Mouse (Mus musculus): ENCODE measurements at regions not wholly inside any gene's neighbourhood (a gene's known extent, or its start where the extent isn't known, plus 50 kb on each side); places are given as distances from the start of the nearest gene placed in this dataset.

DNA sequence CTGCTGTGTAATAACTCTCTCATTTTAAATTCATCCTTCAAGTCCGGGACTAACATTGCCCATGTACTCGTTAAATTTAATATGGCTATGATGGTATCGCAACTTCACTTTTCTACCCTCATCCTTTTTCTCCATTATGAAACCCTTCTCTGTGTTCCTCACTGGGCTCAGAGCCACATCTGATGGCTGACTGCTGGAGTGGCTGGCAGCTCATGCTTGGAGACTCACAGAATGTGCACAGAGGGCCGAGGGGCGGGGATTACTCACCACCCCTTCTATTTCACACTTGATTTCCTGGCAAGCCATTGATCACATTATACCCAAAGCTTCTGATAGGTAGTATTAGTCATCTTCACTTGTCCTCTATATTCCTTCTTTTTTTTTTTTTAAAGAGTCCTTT lies 81.1 kb upstream of the Vwde start:
- Histone ChIP-seq H3K9ac (replicated peaks; ENCODE audit: low read depth, low read length) (no peak overlapping the region), H3K27ac (ENCODE audit: low read length) (no peak overlapping the region), H3K27me3 (replicated peaks; ENCODE audit: control insufficient read depth, insufficient read depth, low read length) (no peaks in the 10 kb centered on the region), H3K4me1 (replicated peaks; ENCODE audit: control insufficient read depth, insufficient read depth, low read length) (no peaks in the 10 kb centered on the region), H3K4me2 (ENCODE audit: low read length) (no peak overlapping the region), H3K4me3 (replicated peaks; ENCODE audit: low read length) (no peak overlapping the region), H3K36me3 (ENCODE audit: control insufficient read depth, insufficient read depth) (no peaks in the 10 kb centered on the region), H3K9me3 (ENCODE audit: control insufficient read depth, low read length) (no peaks in the 10 kb centered on the region)
- peak; percentile 76 for ATAC-seq
- 60% methylated on average over 5 of the region's 5 CpGs for WGBS

DNA sequence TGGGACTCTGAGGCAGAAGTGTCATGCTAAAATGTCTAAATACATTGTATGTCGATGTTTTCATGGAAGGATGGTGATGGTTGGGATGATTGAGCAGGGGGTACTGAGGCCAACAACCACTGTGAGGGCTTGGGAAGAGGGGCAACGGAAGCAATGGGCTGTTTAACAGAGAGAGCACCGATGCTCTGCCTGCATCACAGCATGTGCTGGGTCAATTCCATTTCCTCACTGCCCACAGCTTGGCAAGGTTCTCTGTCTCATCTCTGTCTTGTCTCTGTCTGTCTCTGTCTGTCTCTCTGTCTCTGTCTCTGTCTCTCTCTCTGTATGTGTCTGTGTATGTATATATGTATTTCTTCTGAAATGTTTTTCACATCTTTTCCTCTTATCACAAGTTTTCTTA lies 73.4 kb upstream of the Vwde start:
- Histone ChIP-seq H3K9me3 (ENCODE audit: control insufficient read depth, low read length) (no peaks in the 10 kb centered on the region), H3K4me3 (replicated peaks; ENCODE audit: low read length) (no peak overlapping the region), H3K4me2 (ENCODE audit: low read length) (no peak overlapping the region), H3K27me3 (replicated peaks; ENCODE audit: control insufficient read depth, insufficient read depth, low read length) (no peaks in the 10 kb centered on the region), H3K27ac (ENCODE audit: low read length) (no peak overlapping the region), H3K9ac (replicated peaks; ENCODE audit: low read depth, low read length) (no peak overlapping the region), H3K36me3 (ENCODE audit: control insufficient read depth, insufficient read depth) (no peaks in the 10 kb centered on the region), H3K4me1 (replicated peaks; ENCODE audit: control insufficient read depth, insufficient read depth, low read length) (peaks cover 5% of the 10 kb centered on the region; the same call in 1 of the 2 replicates)
- 94% methylated on average over 3 of the region's 3 CpGs for WGBS
- ATAC-seq: no peak

DNA sequence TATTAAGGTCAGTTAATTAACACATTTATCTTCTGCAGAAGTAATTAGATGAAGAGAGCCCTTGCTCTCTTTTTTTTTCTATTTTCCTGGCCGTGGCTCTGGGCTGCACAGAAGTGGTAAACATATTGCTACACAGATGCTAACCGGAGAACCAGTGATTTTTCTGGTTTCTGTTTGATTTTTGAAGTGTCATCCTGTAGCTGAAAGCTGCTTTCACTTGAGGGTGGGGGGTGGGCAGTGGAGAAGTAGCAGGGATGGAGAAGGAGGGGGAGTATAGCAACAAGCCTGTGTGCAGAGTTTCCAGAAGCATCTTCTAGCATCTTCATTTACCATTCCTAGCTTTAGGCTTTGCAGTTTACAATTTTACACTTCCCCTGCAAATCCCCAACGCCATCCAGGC lies 72.3 kb upstream of the Vwde start:
- 61% methylated on average over 3 of the region's 3 CpGs for WGBS
- peak; percentile 68 for ATAC-seq
- Histone ChIP-seq H3K27me3 (replicated peaks; ENCODE audit: control insufficient read depth, insufficient read depth, low read length) (no peaks in the 10 kb centered on the region), H3K9me3 (ENCODE audit: control insufficient read depth, low read length) (no peaks in the 10 kb centered on the region), H3K4me3 (replicated peaks; ENCODE audit: low read length) (no peak overlapping the region), H3K4me2 (ENCODE audit: low read length) (no peak overlapping the region), H3K4me1 (replicated peaks; ENCODE audit: control insufficient read depth, insufficient read depth, low read length) (peaks cover 5% of the 10 kb centered on the region; the same call in 1 of the 2 replicates), H3K27ac (ENCODE audit: low read length) (no peak overlapping the region), H3K9ac (replicated peaks; ENCODE audit: low read depth, low read length) (no peak overlapping the region), H3K36me3 (ENCODE audit: control insufficient read depth, insufficient read depth) (no peaks in the 10 kb centered on the region)

DNA sequence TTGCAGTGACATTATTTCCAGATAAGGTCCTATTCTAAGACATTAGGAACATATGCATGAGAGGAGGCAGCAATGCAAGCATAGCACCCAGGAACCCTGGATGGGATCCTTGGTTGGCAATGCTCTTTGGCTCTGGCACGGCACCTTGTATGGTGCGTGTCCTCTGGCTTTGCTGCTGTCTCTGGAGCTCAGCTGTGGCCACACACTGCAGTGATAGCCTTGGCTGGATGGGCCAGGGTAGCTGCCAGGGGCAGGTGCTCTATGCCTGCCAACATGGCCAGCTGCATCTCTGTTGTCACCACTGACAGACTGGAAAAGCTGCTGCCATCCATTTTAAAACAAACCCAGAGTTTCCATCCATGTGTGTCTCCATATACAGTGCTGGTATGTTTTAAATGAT lies 71.3 kb upstream of the Vwde start:
- no peak overlapping the region for H3K27ac ChIP-seq (ENCODE audit: low read length)
- no peaks in the 10 kb centered on the region for H3K36me3 ChIP-seq (ENCODE audit: control insufficient read depth, insufficient read depth)
- H3K27me3 ChIP-seq (replicated peaks; ENCODE audit: control insufficient read depth, insufficient read depth, low read length): no peaks in the 10 kb centered on the region
- WGBS: 64% methylated on average over 2 of the region's 2 CpGs
- no peak overlapping the region for H3K4me2 ChIP-seq (ENCODE audit: low read length)
- H3K4me3 ChIP-seq (replicated peaks; ENCODE audit: low read length): no peak overlapping the region
- no peak overlapping the region for H3K9ac ChIP-seq (replicated peaks; ENCODE audit: low read depth, low read length)
- peak; percentile 80 for ATAC-seq
- H3K9me3 ChIP-seq (ENCODE audit: control insufficient read depth, low read length): no peaks in the 10 kb centered on the region
- H3K4me1 ChIP-seq (replicated peaks; ENCODE audit: control insufficient read depth, insufficient read depth, low read length): peaks cover 5% of the 10 kb centered on the region; the same call in 1 of the 2 replicates

DNA sequence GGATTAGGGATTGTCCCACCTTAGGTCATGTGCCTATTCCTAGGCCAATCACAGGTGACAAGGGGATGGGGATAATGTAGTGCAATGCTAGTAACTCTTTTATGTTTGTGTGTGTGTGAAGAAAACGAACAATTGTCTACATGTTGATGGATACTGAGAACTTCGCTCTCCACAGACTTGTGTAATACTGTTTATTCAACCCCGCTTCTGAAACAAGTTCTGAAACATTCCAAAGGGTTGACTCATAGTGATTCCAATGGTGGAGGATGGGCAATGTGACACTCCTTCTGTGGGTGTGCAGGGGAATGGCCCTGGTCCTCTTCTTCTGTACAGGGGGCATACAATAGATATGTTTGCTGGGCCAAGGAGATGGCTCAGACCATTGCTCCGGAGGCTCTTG lies 69.6 kb upstream of the Vwde start:
- Histone ChIP-seq H3K27ac (ENCODE audit: low read length) (no peak overlapping the region), H3K9ac (replicated peaks; ENCODE audit: low read depth, low read length) (no peak overlapping the region), H3K36me3 (ENCODE audit: control insufficient read depth, insufficient read depth) (no peaks in the 10 kb centered on the region), H3K27me3 (replicated peaks; ENCODE audit: control insufficient read depth, insufficient read depth, low read length) (no peaks in the 10 kb centered on the region), H3K4me1 (replicated peaks; ENCODE audit: control insufficient read depth, insufficient read depth, low read length) (peaks cover 5% of the 10 kb centered on the region; the same call in 1 of the 2 replicates), H3K4me2 (ENCODE audit: low read length) (no peak overlapping the region), H3K9me3 (ENCODE audit: control insufficient read depth, low read length) (no peaks in the 10 kb centered on the region), H3K4me3 (replicated peaks; ENCODE audit: low read length) (no peak overlapping the region)
- 78% methylated on average over 4 of the region's 4 CpGs for WGBS
- no peak for ATAC-seq

DNA sequence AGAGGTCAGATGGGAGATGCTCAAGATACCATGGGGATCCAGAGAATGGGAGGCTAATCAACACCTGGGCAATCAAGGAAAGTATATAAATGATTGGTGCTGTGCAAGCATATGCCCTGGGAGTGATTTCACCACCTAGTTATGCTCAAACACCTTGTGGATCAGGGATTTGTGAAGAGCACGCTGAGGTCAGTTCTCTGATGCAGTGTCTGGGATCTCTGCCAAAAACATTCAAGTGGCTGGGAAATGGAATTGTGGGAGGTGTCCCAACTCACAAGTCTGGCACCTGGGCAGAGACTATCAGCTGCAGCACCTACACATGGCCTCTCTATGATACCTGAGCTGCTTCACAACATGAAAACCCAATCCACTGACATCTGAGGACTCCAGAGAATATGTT lies 63.7 kb upstream of the Vwde start:
- Histone ChIP-seq H3K4me3 (replicated peaks; ENCODE audit: low read length) (no peak overlapping the region), H3K27ac (ENCODE audit: low read length) (no peak overlapping the region), H3K4me1 (replicated peaks; ENCODE audit: control insufficient read depth, insufficient read depth, low read length) (no peaks in the 10 kb centered on the region), H3K4me2 (ENCODE audit: low read length) (no peak overlapping the region), H3K9me3 (ENCODE audit: control insufficient read depth, low read length) (no peaks in the 10 kb centered on the region), H3K36me3 (ENCODE audit: control insufficient read depth, insufficient read depth) (no peaks in the 10 kb centered on the region), H3K9ac (replicated peaks; ENCODE audit: low read depth, low read length) (no peak overlapping the region), H3K27me3 (replicated peaks; ENCODE audit: control insufficient read depth, insufficient read depth, low read length) (no peaks in the 10 kb centered on the region)
- WGBS: 48% methylated on average over 1 of the region's 1 CpGs
- no peak for ATAC-seq

DNA sequence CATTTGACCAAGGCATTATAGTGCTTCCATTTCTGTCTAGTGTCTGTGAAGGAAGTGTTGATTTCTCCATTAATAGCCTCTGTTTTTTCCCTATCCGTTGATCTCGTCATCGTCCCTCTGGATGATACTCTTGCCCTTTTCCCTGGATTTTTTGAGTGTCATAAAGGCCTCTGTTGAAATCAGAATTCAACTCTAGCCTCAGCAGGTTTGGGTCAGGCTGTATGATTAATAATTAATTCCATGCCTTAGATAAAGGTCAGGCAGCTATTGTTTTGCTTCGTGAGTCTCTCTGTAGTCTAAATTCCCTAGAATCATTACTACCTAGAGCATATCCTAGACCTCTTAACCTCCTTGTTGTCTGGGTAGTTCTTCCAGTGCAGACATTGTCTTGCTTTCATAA lies 63.0 kb upstream of the Vwde start:
- H3K27ac ChIP-seq (ENCODE audit: low read length): no peak overlapping the region
- H3K36me3 ChIP-seq (ENCODE audit: control insufficient read depth, insufficient read depth): no peaks in the 10 kb centered on the region
- no peak overlapping the region for H3K4me3 ChIP-seq (replicated peaks; ENCODE audit: low read length)
- H3K9me3 ChIP-seq (ENCODE audit: control insufficient read depth, low read length): no peaks in the 10 kb centered on the region
- no peaks in the 10 kb centered on the region for H3K27me3 ChIP-seq (replicated peaks; ENCODE audit: control insufficient read depth, insufficient read depth, low read length)
- no peaks in the 10 kb centered on the region for H3K4me1 ChIP-seq (replicated peaks; ENCODE audit: control insufficient read depth, insufficient read depth, low read length)
- H3K9ac ChIP-seq (replicated peaks; ENCODE audit: low read depth, low read length): no peak overlapping the region
- no peak for ATAC-seq
- WGBS: 78% methylated on average over 4 of the region's 4 CpGs
- no peak overlapping the region for H3K4me2 ChIP-seq (ENCODE audit: low read length)

DNA sequence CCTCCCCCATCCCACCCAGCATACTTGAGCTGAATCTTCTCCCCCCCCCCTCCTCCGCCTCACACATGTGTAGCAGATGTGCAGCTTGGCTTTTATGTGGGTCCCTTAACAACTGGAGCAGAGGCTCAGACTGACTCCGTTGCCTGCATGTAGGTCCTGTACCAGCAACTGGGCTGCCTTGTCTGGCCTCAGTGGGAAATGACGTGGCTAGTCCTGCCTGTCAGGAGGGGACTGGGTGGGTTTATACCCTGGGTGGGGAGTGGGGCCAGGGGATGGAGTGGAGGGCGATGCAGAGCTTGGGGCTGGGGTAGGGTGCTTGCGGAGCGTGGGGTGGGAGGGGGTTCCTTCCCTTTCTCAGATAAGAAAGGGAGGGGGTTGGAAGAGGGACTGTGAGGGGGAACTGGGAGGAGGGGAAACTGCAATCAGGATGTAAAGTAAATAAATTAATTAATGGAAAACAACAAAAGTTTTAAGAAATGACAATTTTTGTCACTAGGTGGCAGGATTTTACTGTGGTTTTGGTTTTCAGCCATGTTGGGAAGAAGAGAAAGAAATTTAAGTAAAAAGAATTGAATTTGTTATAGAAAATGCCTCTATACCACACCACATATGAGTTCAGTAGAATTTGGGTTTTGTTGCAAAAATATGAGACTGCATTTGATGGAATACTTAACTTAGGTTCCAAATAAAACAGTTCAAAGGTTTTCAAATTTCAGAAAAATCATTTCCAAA lies 61.9 kb upstream of the Vwde start:
- no peaks in the 10 kb centered on the region for H3K4me1 ChIP-seq (replicated peaks; ENCODE audit: control insufficient read depth, insufficient read depth, low read length)
- no peak overlapping the region for H3K27ac ChIP-seq (ENCODE audit: low read length)
- no peak overlapping the region for H3K4me3 ChIP-seq (replicated peaks; ENCODE audit: low read length)
- no peaks in the 10 kb centered on the region for H3K36me3 ChIP-seq (ENCODE audit: control insufficient read depth, insufficient read depth)
- peak; percentile 69 for ATAC-seq
- no peaks in the 10 kb centered on the region for H3K27me3 ChIP-seq (replicated peaks; ENCODE audit: control insufficient read depth, insufficient read depth, low read length)
- WGBS: 62% methylated on average over 6 of the region's 6 CpGs
- no peak overlapping the region for H3K4me2 ChIP-seq (ENCODE audit: low read length)
- H3K9me3 ChIP-seq (ENCODE audit: control insufficient read depth, low read length): no peaks in the 10 kb centered on the region
- H3K9ac ChIP-seq (replicated peaks; ENCODE audit: low read depth, low read length): no peak overlapping the region

DNA sequence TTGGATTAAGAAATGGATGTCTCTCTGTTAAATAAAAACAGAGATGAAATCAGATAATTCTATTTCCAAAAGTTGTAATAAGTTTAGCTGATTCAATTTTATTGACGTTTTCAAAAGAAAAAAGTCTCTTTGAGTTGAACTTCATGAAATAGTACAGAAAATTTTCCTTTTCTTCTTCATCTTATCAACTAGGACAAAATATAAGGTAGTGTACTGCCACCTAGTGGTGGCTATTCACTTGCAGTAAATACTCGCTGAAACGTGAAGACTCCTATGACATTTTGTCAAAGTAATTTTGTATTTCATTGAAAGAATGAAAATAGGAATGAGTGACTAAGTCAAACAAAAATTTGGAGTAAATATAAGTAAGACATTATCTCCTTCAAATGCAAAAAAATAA lies 56.1 kb upstream of the Vwde start:
- 2% methylated on average over 3 of the region's 3 CpGs for WGBS
- H3K9me3 ChIP-seq (ENCODE audit: control insufficient read depth, low read length): no peaks in the 10 kb centered on the region
- no peak overlapping the region for H3K27ac ChIP-seq (ENCODE audit: low read length)
- no peak for ATAC-seq
- H3K36me3 ChIP-seq (ENCODE audit: control insufficient read depth, insufficient read depth): no peaks in the 10 kb centered on the region
- H3K4me1 ChIP-seq (replicated peaks; ENCODE audit: control insufficient read depth, insufficient read depth, low read length): no peaks in the 10 kb centered on the region
- H3K9ac ChIP-seq (replicated peaks; ENCODE audit: low read depth, low read length): no peak overlapping the region
- H3K27me3 ChIP-seq (replicated peaks; ENCODE audit: control insufficient read depth, insufficient read depth, low read length): no peaks in the 10 kb centered on the region
- no peak overlapping the region for H3K4me3 ChIP-seq (replicated peaks; ENCODE audit: low read length)
- no peak overlapping the region for H3K4me2 ChIP-seq (ENCODE audit: low read length)
